In genomic region chr10:87012087-87012486, GRCm38 (mm10) we compare ENCODE assay signal across 22 mouse cellular contexts. TPM values are rescaled to one million over a fixed set of nuclear protein-coding genes. Genes with fewer than 3 reads are reported as not detected.
DNase-seq lines count a peak whose midpoint lies in the region; ATAC-seq and TF ChIP-seq lines count a peak whose summit lies in the region.
"Had no signal": no experiment of that assay in that cellular context is flagged by ENCODE, and none has a peak within 500 bp of the region (broad histone marks: within the 10 kb centered on the region; RNA-seq: fewer than 3 reads in every experiment).

No protein-coding gene starts in this region.

- no peaks in the 10 kb centered on the region for H3K27me3 ChIP-seq in heart, embryonic 11.5 days (ENCODE audit: control insufficient read depth, insufficient read depth, low read length)
- H3K27me3 ChIP-seq in liver, embryonic 16.5 days (ENCODE audit: control insufficient read depth, insufficient read depth, low read depth, low read length): no peaks in the 10 kb centered on the region
- H3K27me3 ChIP-seq in liver, postnatal 0 days (ENCODE audit: insufficient read depth, low read length): no peaks in the 10 kb centered on the region
- no peaks in the 10 kb centered on the region for H3K27me3 ChIP-seq in liver, embryonic 11.5 days (replicated peaks; ENCODE audit: control insufficient read depth, insufficient read depth, low read length)
- H3K27me3 ChIP-seq: CH12.LX, Patski had no signal

- no peak for ATAC-seq in heart, embryonic 11.5 days (replicated peaks; ENCODE audit: insufficient number of reproducible peaks, low FRiP score, low TSS enrichment)
- peak; percentile 21; the same call in 1 of the 2 replicates for ATAC-seq in liver, embryonic 16.5 days (ENCODE audit: low read depth)
- peak; percentile 47; the same call in 1 of the 2 replicates for ATAC-seq in liver, postnatal 0 days
- no peak for ATAC-seq in liver, embryonic 11.5 days (replicated peaks; ENCODE audit: low FRiP score)
- ATAC-seq: activated CD4-positive, CD25-positive, alpha-beta regulatory T cell, adult 4 months; CD4-positive, CD25-positive, alpha-beta regulatory T cell, adult 4 months; Patski had no signal

- H3K36me3 ChIP-seq in heart, embryonic 11.5 days (ENCODE audit: control insufficient read depth, insufficient read depth, low read length): no peaks in the 10 kb centered on the region
- H3K36me3 ChIP-seq in liver, embryonic 16.5 days (ENCODE audit: control insufficient read depth, insufficient read depth): no peaks in the 10 kb centered on the region
- no peaks in the 10 kb centered on the region for H3K36me3 ChIP-seq in liver, postnatal 0 days (replicated peaks; ENCODE audit: insufficient read depth, low read length)
- no peaks in the 10 kb centered on the region for H3K36me3 ChIP-seq in liver, embryonic 11.5 days (ENCODE audit: control insufficient read depth, insufficient read depth, low read length)
- H3K36me3 ChIP-seq: G1E had no signal

- TF ChIP-seq EP300 in liver, postnatal 0 days (IDR thresholded peaks at IDR 0.05; ENCODE audit: low read depth): peak; percentile 61

- no peak overlapping the region for H3K4me3 ChIP-seq in heart, embryonic 11.5 days (ENCODE audit: low read depth, low read length)
- no peak overlapping the region for H3K4me3 ChIP-seq in liver, embryonic 16.5 days (ENCODE audit: low read depth, low read length)
- H3K4me3 ChIP-seq in liver, postnatal 0 days (ENCODE audit: low read depth, low read length): no peak overlapping the region
- H3K4me3 ChIP-seq in liver, embryonic 11.5 days (ENCODE audit: low read depth, low read length): no peak overlapping the region

- peaks cover 10% of the 10 kb centered on the region; the same call in 1 of the 2 replicates for H3K4me1 ChIP-seq in heart, embryonic 11.5 days (ENCODE audit: control insufficient read depth, insufficient read depth, low read length)
- H3K4me1 ChIP-seq in liver, embryonic 16.5 days (ENCODE audit: control insufficient read depth, low read depth, low read length): no peaks in the 10 kb centered on the region
- no peaks in the 10 kb centered on the region for H3K4me1 ChIP-seq in liver, postnatal 0 days (ENCODE audit: insufficient read depth)
- no peaks in the 10 kb centered on the region for H3K4me1 ChIP-seq in liver, embryonic 11.5 days (replicated peaks; ENCODE audit: control insufficient read depth, insufficient read depth, low read length)

- no peak overlapping the region for H3K4me2 ChIP-seq in heart, embryonic 11.5 days
- H3K4me2 ChIP-seq in liver, embryonic 16.5 days (ENCODE audit: low read depth, low read length): no peak overlapping the region
- H3K4me2 ChIP-seq in liver, postnatal 0 days (ENCODE audit: low read depth, low read length): no peak overlapping the region
- no peak overlapping the region for H3K4me2 ChIP-seq in liver, embryonic 11.5 days

- no peak overlapping the region for H3K9ac ChIP-seq in heart, embryonic 11.5 days (ENCODE audit: low read depth, low read length)
- H3K9ac ChIP-seq in liver, embryonic 16.5 days (ENCODE audit: low read depth, low read length): no peak overlapping the region
- H3K9ac ChIP-seq in liver, postnatal 0 days (replicated peaks): no peak overlapping the region
- H3K9ac ChIP-seq in liver, embryonic 11.5 days (ENCODE audit: low read depth, low read length): no peak overlapping the region

- no peak for TF ChIP-seq CTCF in liver, postnatal 0 days (IDR thresholded peaks at IDR 0.05; ENCODE audit: low read depth)

- no peak overlapping the region for H3K27ac ChIP-seq in heart, embryonic 11.5 days (ENCODE audit: low read depth, low read length)
- no peak overlapping the region for H3K27ac ChIP-seq in liver, embryonic 16.5 days (ENCODE audit: low read length)
- no peak overlapping the region for H3K27ac ChIP-seq in liver, postnatal 0 days (ENCODE audit: low read depth)
- H3K27ac ChIP-seq in liver, embryonic 11.5 days (ENCODE audit: low read depth, low read length): no peak overlapping the region

- peak; percentile 23 for DNase-seq in heart, adult 11 months
- DNase-seq in liver: no peak
- no peak for DNase-seq in liver, postnatal 0 days
- no peak for DNase-seq in liver, embryonic 11.5 days (ENCODE audit: low spot score)
- DNase-seq: adrenal gland, adult 2 months; adrenal gland, adult 8-10 months; adrenal gland, postnatal 10 days; adrenal gland, postnatal 14 days; adrenal gland, postnatal 25 days; adrenal gland, postnatal 36 days; B cell, adult 2 months; cerebellum, adult 11 months; cerebellum, adult 11-12 months; cerebellum, adult 18-20 months had no signal

- H3K9me3 ChIP-seq in heart, embryonic 11.5 days (replicated peaks; ENCODE audit: control insufficient read depth, low read length): no peaks in the 10 kb centered on the region
- no peaks in the 10 kb centered on the region for H3K9me3 ChIP-seq in liver, embryonic 16.5 days (replicated peaks; ENCODE audit: control insufficient read depth, low read length)
- no peaks in the 10 kb centered on the region for H3K9me3 ChIP-seq in liver, postnatal 0 days (ENCODE audit: low read length)
- H3K9me3 ChIP-seq in liver, embryonic 11.5 days (ENCODE audit: control insufficient read depth, low read length): no peaks in the 10 kb centered on the region

- 88% methylated on average over 7 of the region's 7 CpGs for WGBS in heart, embryonic 11.5 days (ENCODE audit: insufficient replicate concordance)
- 66% methylated on average over 7 of the region's 7 CpGs for WGBS in liver, embryonic 16.5 days (ENCODE audit: insufficient replicate concordance)
- 79% methylated on average over 7 of the region's 7 CpGs for WGBS in liver, postnatal 0 days (ENCODE audit: insufficient replicate concordance)
- WGBS in liver, embryonic 11.5 days: 84% methylated on average over 7 of the region's 7 CpGs

RNA-seq across cellular contexts. Expression of gene Stab2, which starts 4.3 kb away (rescaled TPM):
- 0.41 and 1.5 TPM in 2 replicates for polyA plus RNA-seq in heart, embryonic 11.5 days (2014; fragmentation: Nextera tagmentation; extraction: Ambion mirVana)
- 24.2 and 25.4 TPM in 2 replicates for polyA plus RNA-seq in liver, embryonic 16.5 days (2015; fragmentation: Nextera tagmentation; extraction: Ambion mirVana)
- polyA plus RNA-seq in liver, postnatal 0 days (2015; fragmentation: Nextera tagmentation; extraction: Ambion mirVana): 38.8 and 45.0 TPM in 2 replicates
- polyA plus RNA-seq in liver, embryonic 11.5 days (2014; fragmentation: Nextera tagmentation; extraction: Ambion mirVana): 24.2 and 27.2 TPM in 2 replicates
- polyA plus RNA-seq: activated CD4-positive, CD25-positive, alpha-beta regulatory T cell, adult 4 months; G1E had no signal

RNA-seq across cellular contexts. Expression of gene 1700113H08Rik, which starts 45.8 kb away (rescaled TPM):
- 0.20 TPM in 1 of 2 replicates, not detected in the other for polyA plus RNA-seq in heart, embryonic 11.5 days (2014; fragmentation: Nextera tagmentation; extraction: Ambion mirVana)
- not detected in 2 replicates for polyA plus RNA-seq in liver, embryonic 16.5 days (2015; fragmentation: Nextera tagmentation; extraction: Ambion mirVana)
- polyA plus RNA-seq in liver, postnatal 0 days (2015; fragmentation: Nextera tagmentation; extraction: Ambion mirVana): not detected in 2 replicates
- polyA plus RNA-seq in liver, embryonic 11.5 days (2014; fragmentation: Nextera tagmentation; extraction: Ambion mirVana): not detected in 2 replicates
- polyA plus RNA-seq: activated CD4-positive, CD25-positive, alpha-beta regulatory T cell, adult 4 months; adrenal gland, adult 2 months; C2C12; CD4-positive, CD25-positive, alpha-beta regulatory T cell, adult 4 months; G1E; Patski had no signal

Comparison
In these comparisons a context has a peak if more than half of its experiments do, and no peak if none do; other contexts are left out.
1. ATAC-seq: peak in liver, embryonic 16.5 days (single experiment) and liver, postnatal 0 days (single experiment); none in heart, embryonic 11.5 days (single experiment) and liver, embryonic 11.5 days (single experiment).
2. RNA of gene Stab2, which starts 4.3 kb away (polyA plus RNA-seq): 38.8 to 45.0 TPM in liver, postnatal 0 days, 24.2 to 27.2 TPM in liver, embryonic 11.5 days and 24.2 to 25.4 TPM in liver, embryonic 16.5 days; 0.41 to 1.5 TPM in heart, embryonic 11.5 days; every median in the first group is over 10 times any median in the second.